Mouse (Mus musculus) spleen, adult 12 weeks (tissue): ENCODE data around the gene Vipr1.
"Not testable (repeated sequence)": the region's sequence is repeated elsewhere in the genome, so short reads cannot be mapped to it uniquely, and the experiment has no call there.

Source experiments
- DNase-seq: peaks from one replicate; pipeline ENCODE4 v3.0.0; 2022; ENCODE audit warnings: low spot score

Gene Vipr1

DNA sequence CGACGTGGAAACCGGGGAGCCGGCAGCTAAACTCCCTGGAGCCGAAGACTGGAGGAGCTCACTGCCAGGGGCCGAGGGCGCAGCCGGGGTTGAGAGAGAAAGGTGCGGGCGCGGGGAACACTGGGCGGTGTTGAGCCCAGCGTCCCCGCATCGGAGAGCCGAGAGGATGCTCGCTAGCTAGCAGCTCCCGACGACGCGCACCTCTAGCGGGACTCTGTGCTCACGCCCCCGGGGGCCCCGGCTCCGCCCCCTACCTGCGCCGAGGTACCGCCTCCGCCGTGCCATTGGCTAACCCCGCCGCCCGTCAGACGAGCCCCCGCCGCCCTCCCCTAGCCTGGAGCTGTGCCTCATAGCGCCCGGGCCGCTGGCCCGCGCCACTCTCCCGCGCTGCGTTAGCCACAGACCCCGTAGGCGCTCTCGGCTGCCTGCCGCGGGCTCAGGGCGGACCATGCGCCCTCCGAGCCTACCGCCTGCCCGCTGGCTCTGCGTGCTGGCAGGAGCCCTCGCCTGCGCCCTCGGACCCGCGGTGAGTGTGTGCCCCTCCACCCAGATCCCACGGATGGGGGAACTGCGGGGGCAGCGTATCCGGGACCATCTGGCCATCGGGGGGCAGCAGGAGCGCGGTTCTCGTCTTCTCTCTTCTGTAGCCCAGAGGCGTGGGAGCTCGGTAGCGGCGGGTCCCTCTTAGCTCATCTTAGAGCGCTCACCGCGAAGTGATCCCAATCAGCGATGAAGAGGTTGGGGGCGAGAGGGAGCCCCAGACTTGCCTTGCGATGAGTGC lies at the start of gene Vipr1:
Gene Vipr1, plus strand, starts transcription at position 316 of the 781 bp plus-strand sequence.
- peak; percentile 55 for DNase-seq

GRCm38 (mm10) chr9:121592948-121593550 lies 49.5 kb upstream of the Vipr1 start:
- DNase-seq, result no peak

GRCm38 (mm10) chr9:121593768-121594167 lies 48.7 kb upstream of the Vipr1 start:
- DNase-seq, result not testable (repeated sequence)

DNA sequence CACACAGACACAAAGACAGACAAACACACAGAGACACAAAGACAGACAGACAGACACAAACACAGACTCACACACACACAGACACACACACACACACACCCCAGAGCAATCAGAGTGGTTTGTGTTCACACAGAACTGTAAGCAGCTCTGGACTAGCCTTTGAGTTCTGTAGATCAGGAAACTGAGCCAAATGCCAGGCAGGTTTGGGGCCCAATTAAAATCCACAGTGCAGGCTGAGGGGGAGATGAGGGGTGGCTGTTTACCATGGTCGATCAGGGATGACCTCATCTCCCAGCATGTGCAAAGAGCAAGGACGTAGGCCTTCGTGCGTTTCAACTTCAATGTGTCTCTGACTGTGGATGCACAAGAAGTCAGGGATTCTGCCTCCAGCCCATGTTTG lies 47.7 kb upstream of the Vipr1 start:
- no peak for DNase-seq

DNA sequence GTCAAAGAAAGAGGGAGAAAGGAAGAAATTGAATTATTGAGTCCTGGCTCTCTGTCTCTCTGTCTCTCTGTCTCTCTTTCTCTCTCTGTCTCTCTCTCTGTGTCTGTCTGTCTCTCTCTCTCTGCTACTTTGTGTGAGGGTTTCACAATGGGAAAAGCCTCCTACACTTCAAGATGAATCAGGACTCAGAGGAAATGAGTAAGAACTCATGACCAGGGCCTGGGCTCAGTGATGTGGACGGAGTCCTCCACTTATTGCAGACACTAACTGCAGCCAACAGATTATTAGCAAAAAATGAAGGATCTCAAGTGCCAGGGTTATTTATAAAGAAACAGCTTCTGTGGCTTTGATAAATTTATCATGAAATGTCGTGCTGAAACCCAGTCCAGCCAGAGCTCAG lies 44.4 kb upstream of the Vipr1 start:
- DNase-seq, result no peak

DNA sequence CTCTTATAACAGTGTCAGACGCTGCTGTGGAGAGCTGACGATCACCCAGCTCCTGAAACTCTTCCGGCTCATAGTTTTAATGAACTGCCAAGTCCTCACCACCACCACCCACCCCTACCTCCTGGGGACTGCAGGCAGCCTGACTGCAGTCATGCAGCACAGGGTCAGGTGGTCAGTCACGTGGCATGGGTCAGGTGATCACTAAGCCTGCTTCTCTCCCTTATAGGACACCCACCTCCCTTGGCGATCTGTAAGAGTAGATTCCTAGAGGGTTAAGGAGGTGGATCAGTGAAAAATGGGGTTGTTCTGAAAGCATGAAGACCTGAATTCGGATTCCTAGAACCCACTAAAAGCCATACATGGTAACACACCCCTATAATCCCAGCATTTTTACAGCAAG lies 43.0 kb upstream of the Vipr1 start:
- no peak for DNase-seq

DNA sequence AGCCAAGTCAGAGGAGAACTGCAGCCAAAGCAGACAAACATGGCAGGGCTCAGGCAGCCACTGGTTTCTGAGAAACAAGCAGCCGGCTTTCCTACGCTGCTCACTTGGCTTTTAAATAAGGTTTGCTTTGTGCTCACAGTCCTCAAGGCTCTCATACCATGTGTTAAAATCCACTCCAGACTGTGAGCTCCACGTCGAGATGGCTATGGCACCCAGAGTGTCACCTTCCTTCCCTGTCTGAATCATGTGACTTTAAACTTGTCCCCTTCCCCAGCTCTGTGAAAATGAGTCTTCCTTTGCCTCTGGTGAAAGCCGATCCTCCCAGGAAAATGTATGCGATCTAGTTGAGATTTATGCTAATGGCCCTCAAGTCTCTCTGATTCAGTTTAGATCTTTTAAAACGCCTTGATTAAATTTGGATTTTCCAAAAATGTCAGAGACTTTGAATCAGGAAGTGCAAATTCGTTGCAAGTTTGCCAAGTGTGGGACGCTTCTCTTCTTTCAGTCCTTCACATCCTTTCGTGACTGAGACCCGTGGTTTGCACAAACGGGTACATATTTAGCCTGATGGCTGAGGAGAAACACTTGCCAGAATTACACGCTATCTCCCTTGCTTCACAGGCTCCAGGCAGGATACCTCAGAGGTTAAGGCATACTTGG lies 42.2 kb upstream of the Vipr1 start:
- no peak for DNase-seq

DNA sequence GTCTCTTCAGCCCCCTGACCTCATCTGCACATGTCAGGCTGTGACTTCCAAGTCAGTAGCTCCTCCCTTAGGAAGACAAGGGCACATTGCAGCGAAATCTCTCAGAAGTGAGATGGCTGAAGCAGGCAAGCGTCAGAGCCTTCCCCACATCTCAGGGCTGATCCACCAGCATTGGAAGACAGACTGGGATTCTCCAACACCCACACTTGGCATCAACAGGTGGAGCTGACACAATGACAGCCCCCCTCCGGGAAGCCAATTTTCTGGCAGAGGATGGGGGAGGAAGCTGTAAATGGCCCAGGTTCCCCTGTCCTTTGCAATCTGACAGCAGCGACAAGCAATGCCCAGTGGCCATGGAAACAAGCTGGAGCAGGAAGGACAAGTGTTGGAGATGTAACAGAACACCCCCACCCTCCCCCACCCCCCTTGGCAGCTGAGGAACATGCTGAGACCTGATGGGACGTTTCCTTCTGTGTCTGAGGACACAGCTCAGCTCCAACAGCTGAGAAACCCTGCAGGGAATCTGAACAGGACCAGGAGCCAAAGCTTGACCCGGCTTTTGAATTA lies 41.6 kb upstream of the Vipr1 start:
- DNase-seq, result no peak

DNA sequence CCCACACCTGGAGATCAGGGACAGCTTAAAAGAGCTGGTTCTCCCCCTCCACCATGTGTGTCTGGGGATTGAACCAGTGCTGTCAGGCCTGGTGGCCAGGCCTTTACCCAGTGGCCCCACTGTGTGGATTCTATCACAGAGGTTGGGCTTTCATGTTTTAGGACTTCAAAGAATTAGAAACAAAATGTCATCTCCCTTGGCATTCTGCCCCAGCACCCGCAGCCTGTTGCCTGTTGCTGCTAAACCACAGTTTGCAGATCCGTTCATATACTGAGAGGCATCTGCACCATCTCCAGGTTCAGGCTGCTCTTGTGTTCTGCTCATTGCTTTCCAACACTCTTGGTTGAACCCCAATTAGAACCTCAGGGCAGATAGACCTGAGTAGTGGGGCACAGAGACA lies 40.1 kb upstream of the Vipr1 start:
- DNase-seq, result no peak

GRCm38 (mm10) chr9:121605414-121606278 lies 36.9 kb upstream of the Vipr1 start:
- DNase-seq, result no peak

- DNase-seq, result no peak
Observed at GRCm38 (mm10) chr9:121606498-121607096, 35.9 kb upstream of the Vipr1 start.

DNA sequence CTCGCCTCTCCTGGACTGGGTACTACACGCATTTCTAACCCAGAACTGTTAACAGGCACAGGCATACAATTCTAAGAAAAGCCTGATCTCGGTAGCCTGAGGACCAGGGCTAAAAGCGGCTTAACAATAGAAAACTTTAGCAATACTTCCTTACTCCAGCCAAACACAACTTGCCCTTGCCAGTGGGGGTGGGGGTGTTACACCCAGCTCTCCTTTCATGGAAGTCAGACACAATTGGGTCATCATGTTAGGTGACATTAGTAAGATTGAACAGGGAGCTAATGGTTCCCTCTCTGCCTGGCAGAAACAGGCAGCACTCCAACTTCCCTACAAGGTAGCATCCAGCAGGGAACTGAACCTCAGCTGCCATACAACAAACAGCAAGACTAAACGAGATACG lies 33.1 kb upstream of the Vipr1 start:
- no peak for DNase-seq

- DNase-seq, result no peak
Observed at GRCm38 (mm10) chr9:121613192-121613591, 29.3 kb upstream of the Vipr1 start.

GRCm38 (mm10) chr9:121614241-121614757 lies 28.2 kb upstream of the Vipr1 start:
- no peak for DNase-seq

- no peak for DNase-seq
Observed at GRCm38 (mm10) chr9:121616471-121616870, 26.0 kb upstream of the Vipr1 start.

DNA sequence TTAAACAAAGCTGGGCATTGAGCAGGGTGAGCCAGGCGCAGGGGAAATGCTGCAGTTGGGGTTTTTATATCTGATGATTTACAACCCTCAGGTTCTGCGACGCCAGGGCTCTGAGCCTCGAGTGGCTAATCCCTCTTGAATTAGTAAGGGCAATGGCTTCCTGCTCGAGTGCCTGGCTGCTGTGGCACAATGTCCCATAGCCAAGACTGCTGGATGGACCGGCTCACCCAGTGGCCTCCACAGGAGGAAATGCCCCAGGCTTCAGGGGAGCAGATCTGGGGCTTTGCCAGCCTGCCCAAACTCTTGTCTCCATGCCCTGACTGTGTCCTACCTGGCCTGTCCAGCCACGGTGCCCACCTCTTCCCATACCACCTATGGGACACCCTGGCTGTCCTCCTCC lies 23.1 kb upstream of the Vipr1 start:
- no peak for DNase-seq

DNA sequence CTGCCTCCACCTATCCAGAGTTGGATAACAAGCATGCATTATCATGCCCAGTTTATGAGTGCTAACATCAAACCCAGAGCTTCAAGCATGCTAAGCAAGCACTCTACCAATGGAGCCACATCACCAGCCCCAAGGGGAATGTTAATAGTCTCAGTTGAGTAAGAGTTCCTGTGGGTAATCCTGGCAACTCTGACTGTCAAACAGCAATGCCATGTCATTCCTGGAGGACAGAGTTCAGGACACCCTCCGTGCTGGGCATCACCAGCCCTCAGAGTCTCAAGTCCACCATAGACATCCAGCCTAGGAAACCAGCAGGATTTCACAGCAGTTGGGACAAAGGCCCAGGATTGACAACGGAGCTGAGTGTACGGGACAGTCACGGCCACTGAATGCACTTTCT lies 19.3 kb upstream of the Vipr1 start:
- DNase-seq, result no peak

- no peak for DNase-seq
Observed at GRCm38 (mm10) chr9:121624920-121625319, 17.6 kb upstream of the Vipr1 start.

GRCm38 (mm10) chr9:121630627-121631026 lies 11.9 kb upstream of the Vipr1 start:
- no peak for DNase-seq

DNA sequence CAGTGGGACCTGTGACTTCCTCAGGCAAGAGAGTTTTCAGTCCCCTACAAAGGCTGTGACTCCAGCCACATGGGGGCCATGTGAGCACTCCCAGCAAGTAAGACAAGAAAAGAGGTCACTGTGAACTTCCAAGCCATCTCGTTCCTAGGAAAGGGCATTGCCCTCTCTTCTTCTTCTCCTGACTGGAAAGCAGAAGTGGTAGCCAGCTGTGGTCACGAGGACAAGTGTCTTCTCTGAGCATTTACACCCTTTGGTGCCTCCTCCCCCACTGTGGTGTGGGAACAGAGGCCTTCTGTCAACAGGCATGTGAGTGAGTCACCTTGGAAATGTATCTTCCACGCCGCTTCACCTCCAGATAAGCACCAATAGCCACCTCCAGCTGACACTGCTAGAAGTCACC lies 10.6 kb upstream of the Vipr1 start:
- DNase-seq, result no peak

- DNase-seq, result no peak
Observed at GRCm38 (mm10) chr9:121632891-121633290, 9.6 kb upstream of the Vipr1 start.
